Mouse (Mus musculus): ENCODE measurements around the gene Zfhx3. TPM values are rescaled to one million over a fixed set of nuclear protein-coding genes. Genes with fewer than 3 reads are reported as not detected.

Zfhx3 gene
- polyA plus RNA-seq, 1 experiment from 2014 or later, result 32.2 TPM

DNA sequence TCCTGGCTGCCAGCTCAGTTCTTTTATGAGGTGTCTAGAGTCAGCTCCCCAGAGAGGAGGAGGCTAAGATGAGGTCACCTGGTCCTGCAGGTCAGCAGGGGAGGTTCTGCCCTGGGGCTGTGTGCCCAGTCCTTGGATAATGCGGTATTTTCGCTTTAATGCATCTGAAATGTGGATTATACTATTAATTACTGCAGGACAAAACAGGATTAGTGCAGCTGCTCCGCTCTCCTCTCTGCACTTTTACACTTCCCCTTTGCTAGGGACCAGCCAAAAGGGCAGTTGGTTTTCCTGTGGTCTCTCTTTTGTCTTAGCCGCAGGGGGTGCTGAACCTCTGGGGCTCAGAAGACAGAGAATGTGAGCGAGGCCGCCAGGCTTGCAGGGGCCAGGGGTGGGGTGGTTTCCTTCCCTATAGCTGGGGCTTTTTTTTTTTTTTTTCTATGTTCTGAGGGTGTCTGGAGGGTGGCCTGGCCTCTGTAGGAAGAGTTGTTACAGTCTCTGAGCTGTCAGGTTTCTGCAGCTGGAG lies 806.5 kb downstream of the Zfhx3 start:
- Histone ChIP-seq H3K27me3 (ENCODE audit: control insufficient read depth, insufficient read depth, low read length) (no peaks in the 10 kb centered on the region), H3K9ac (replicated peaks; ENCODE audit: low read depth, low read length) (no peak overlapping the region), H3K4me3 (ENCODE audit: low read depth, low read length) (no peak overlapping the region), H3K4me2 (ENCODE audit: low read depth, low read length) (no peak overlapping the region; the same call in 1 of the 2 replicates), H3K27ac (ENCODE audit: low read depth, low read length) (no peak overlapping the region), H3K9me3 (ENCODE audit: control insufficient read depth, low read length) (no peaks in the 10 kb centered on the region), H3K36me3 (ENCODE audit: control insufficient read depth, insufficient read depth, low read length) (no peaks in the 10 kb centered on the region), H3K4me1 (ENCODE audit: control insufficient read depth, insufficient read depth, low read length) (0 out of 2 replicates have a peak, but pooled peaks cover 12% of the 10 kb centered on the region)
- 6% methylated on average over 6 of the region's 6 CpGs for WGBS
- ATAC-seq (ENCODE audit: low read depth), result no peak

DNA sequence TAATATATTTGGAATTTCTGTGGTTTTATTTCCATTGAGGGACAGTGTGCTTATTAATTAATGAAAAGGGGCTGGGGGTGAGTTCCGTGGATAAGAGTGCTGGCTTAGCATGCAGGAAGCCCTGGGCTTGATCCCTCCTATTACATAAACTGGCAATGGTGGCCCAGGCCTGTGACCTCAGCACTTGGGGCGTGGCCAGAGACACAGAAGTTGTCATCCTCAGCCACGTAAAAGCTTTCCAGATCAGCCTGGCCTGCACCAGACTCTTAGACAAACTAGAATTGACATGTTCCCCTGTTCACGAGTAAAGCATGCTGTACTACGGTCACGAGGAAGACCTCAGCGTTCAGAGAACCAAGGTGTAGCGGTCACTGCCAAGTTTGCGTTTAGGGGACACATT lies 808.4 kb downstream of the Zfhx3 start:
- H3K4me3 ChIP-seq (ENCODE audit: low read depth, low read length), result no peak overlapping the region
- no peak for ATAC-seq (ENCODE audit: low read depth)
- 91% methylated on average over 9 of the region's 9 CpGs for WGBS
- no peaks in the 10 kb centered on the region for H3K9me3 ChIP-seq (ENCODE audit: control insufficient read depth, low read length)
- H3K27me3 ChIP-seq (ENCODE audit: control insufficient read depth, insufficient read depth, low read length), result no peaks in the 10 kb centered on the region
- H3K27ac ChIP-seq (ENCODE audit: low read depth, low read length), result no peak overlapping the region
- H3K9ac ChIP-seq (replicated peaks; ENCODE audit: low read depth, low read length), result no peak overlapping the region
- H3K4me1 ChIP-seq (ENCODE audit: control insufficient read depth, insufficient read depth, low read length), result 0 out of 2 replicates have a peak, but pooled peaks cover 17% of the 10 kb centered on the region
- no peaks in the 10 kb centered on the region for H3K36me3 ChIP-seq (ENCODE audit: control insufficient read depth, insufficient read depth, low read length)
- H3K4me2 ChIP-seq (ENCODE audit: low read depth, low read length), result no peak overlapping the region

DNA sequence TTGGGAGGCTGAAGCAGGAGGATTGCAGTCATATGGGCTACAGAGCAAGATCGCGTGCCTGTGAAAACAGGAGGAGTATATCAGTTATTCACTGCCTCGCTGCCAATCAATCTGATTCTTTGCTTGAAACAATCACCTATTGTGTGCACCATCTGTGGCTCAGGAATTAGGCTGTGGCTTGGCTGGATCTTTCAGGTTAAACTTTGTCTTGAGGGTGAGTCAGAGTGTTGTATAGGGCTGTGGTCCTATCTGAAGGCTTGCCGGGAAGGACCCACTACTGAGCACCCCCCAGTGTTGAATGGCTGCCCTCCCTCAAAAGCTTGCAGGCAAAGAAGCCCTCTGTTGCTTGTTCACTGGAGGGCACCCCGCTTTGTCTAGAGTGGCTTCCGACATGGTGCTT lies 812.1 kb downstream of the Zfhx3 start:
- ATAC-seq (ENCODE audit: low read depth), result no peak
- Histone ChIP-seq H3K9ac (replicated peaks; ENCODE audit: low read depth, low read length) (no peak overlapping the region), H3K4me3 (ENCODE audit: low read depth, low read length) (no peak overlapping the region), H3K27me3 (ENCODE audit: control insufficient read depth, insufficient read depth, low read length) (no peaks in the 10 kb centered on the region), H3K9me3 (ENCODE audit: control insufficient read depth, low read length) (no peaks in the 10 kb centered on the region), H3K4me2 (ENCODE audit: low read depth, low read length) (no peak overlapping the region), H3K4me1 (ENCODE audit: control insufficient read depth, insufficient read depth, low read length) (0 out of 2 replicates have a peak, but pooled peaks cover 11% of the 10 kb centered on the region), H3K36me3 (ENCODE audit: control insufficient read depth, insufficient read depth, low read length) (no peaks in the 10 kb centered on the region), H3K27ac (ENCODE audit: low read depth, low read length) (no peak overlapping the region)
- WGBS, result 71% methylated on average over 6 of the region's 6 CpGs

DNA sequence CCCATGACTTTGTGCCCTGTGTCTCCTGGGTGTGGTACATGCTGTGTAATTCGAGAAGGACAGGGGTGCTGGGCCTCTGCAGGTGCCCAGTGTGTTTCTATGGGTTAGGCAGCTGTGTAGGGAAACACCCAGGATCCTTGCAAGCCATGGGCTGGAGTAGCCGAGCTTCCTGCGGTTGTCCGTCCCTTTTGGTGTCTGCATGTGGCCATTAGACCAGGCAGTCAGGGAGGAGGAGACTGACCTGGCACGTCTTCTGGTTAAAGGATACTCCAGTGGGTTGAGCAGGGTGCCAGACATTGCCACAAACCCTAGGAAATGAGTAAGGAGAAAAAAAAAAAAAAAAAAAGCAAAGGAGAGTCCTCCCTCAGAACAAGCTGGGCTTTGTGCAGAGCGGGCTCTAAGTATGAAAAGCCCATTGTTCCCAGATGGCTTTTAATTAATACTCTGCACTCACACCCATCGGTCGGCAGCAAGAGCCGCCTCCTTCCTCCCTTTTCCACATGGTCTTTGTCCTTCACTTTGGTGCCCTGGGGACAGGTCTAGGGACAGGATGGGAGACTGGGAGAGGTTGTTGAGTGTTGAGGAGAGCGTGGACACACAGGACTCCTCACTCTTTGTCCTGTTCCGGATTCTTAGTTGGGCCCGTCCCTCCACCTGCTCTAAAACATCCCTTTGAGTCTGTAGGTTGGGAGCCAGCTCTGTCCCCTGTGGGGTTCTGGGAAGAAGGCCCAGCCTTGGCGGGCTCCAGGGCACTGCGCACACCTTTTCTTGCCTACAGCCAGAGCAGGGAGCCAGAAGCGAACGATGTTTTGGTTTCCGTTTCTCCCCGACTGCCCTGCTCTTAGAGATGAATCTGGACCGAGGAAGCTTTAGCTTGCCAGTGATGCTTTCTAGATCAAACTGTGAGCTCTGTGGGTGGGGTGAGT lies 813.2 kb downstream of the Zfhx3 start:
- Histone ChIP-seq H3K4me2 (ENCODE audit: low read depth, low read length) (no peak overlapping the region; the same call in 1 of the 2 replicates), H3K9ac (replicated peaks; ENCODE audit: low read depth, low read length) (no peak overlapping the region), H3K27me3 (ENCODE audit: control insufficient read depth, insufficient read depth, low read length) (no peaks in the 10 kb centered on the region), H3K36me3 (ENCODE audit: control insufficient read depth, insufficient read depth, low read length) (no peaks in the 10 kb centered on the region), H3K27ac (ENCODE audit: low read depth, low read length) (no peak overlapping the region), H3K4me1 (ENCODE audit: control insufficient read depth, insufficient read depth, low read length) (0 out of 2 replicates have a peak, but pooled peaks cover 9% of the 10 kb centered on the region), H3K4me3 (ENCODE audit: low read depth, low read length) (no peak overlapping the region), H3K9me3 (ENCODE audit: control insufficient read depth, low read length) (no peaks in the 10 kb centered on the region)
- no peak for ATAC-seq (ENCODE audit: low read depth)
- WGBS, result 51% methylated on average over 19 of the region's 19 CpGs

DNA sequence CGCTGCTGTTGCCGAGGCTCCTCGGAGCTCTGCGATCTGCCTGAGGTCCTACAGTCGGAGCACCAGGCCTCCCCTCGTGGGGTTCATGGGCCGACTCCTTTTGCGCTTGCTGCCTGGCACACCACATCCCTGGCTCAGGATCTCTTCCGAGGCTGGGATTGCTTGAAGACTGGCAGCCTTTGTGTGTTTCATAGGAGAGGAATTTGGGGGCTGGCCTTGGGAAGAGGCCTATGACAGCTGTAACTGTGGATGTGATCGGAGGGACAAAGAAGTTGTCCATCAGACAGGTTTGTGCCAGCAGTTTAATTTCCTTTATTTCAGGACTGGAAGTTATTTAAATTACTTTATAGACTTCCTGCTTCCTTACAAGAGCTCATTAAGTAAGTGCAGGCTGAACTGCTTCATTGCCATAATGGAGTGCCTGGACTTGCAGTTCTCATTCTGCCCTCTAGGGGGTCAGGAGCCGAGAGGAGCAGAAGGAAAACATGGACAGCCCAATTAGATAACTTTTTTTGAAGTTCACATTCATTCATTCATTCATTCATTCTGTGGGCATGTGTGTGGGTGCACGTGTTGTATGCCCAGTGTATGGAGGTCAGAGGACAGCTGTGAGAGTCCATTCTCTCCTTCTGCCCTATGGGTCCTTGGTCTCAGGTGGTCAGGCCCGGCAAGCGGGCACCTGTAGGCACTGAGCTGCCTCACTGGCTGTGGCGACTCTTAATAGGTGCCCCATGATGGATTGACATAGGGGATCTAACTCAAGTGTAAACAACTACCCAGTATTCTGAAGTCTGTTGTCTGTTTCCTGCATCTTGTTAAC lies 817.3 kb downstream of the Zfhx3 start:
- no peaks in the 10 kb centered on the region for H3K9me3 ChIP-seq (ENCODE audit: control insufficient read depth, low read length)
- peak overlapping the region; percentile 57; the same call in 1 of the 2 replicates for H3K27ac ChIP-seq (ENCODE audit: low read depth, low read length)
- H3K27me3 ChIP-seq (ENCODE audit: control insufficient read depth, insufficient read depth, low read length), result no peaks in the 10 kb centered on the region
- ATAC-seq (ENCODE audit: low read depth), result no peak
- no peaks in the 10 kb centered on the region for H3K36me3 ChIP-seq (ENCODE audit: control insufficient read depth, insufficient read depth, low read length)
- no peak overlapping the region for H3K4me3 ChIP-seq (ENCODE audit: low read depth, low read length)
- H3K9ac ChIP-seq (replicated peaks; ENCODE audit: low read depth, low read length), result no peak overlapping the region
- WGBS, result 41% methylated on average over 15 of the region's 15 CpGs
- H3K4me2 ChIP-seq (ENCODE audit: low read depth, low read length), result no peak overlapping the region
- peaks cover 14% of the 10 kb centered on the region for H3K4me1 ChIP-seq (ENCODE audit: control insufficient read depth, insufficient read depth, low read length)

DNA sequence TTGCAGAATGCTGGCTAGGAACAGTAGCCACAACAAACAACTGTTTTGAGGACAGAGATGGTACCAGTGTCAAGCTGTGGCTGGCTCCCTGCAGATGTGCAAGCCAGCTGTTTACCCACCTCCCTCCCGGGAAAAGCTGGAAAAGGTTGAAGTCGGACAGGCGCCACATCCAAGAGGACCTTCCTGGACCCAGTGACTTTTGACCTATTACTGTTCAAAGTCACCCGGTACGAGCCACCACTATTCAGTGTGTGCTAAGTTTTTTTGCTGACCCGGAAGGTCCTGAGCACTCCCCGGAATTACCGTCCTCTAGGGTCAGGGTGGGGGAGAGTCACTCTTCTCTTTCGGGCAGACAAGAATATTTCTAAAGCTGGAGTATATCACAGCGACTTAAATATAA lies 818.3 kb downstream of the Zfhx3 start:
- H3K27ac ChIP-seq (ENCODE audit: low read depth, low read length), result no peak overlapping the region
- H3K4me3 ChIP-seq (ENCODE audit: low read depth, low read length), result no peak overlapping the region
- H3K4me1 ChIP-seq (ENCODE audit: control insufficient read depth, insufficient read depth, low read length), result peaks cover 10% of the 10 kb centered on the region
- H3K4me2 ChIP-seq (ENCODE audit: low read depth, low read length), result no peak overlapping the region
- no peaks in the 10 kb centered on the region for H3K36me3 ChIP-seq (ENCODE audit: control insufficient read depth, insufficient read depth, low read length)
- H3K27me3 ChIP-seq (ENCODE audit: control insufficient read depth, insufficient read depth, low read length), result no peaks in the 10 kb centered on the region
- H3K9me3 ChIP-seq (ENCODE audit: control insufficient read depth, low read length), result no peaks in the 10 kb centered on the region
- 78% methylated on average over 10 of the region's 10 CpGs for WGBS
- ATAC-seq (ENCODE audit: low read depth), result no peak
- H3K9ac ChIP-seq (replicated peaks; ENCODE audit: low read depth, low read length), result no peak overlapping the region

DNA sequence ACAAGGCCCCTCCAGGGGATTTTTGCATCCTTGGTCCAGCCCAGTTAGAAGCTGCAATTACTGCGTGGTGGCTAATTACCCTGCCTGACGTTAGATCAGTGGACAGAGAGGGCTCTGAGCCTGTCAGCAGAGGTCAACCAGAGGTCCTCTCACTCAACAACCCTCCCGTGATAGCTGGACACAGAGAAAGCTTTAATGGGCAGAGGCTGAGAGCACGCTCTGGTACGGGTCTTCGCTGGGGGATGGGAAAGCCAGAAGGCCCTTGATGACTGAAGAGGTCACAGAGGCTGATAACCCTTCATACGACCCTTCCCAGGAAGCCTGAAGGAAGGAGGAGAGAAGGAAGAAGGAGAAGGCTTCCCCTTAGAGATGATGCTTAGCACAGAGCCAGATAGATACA lies 820.1 kb downstream of the Zfhx3 start:
- no peak overlapping the region for H3K4me2 ChIP-seq (ENCODE audit: low read depth, low read length)
- H3K27me3 ChIP-seq (ENCODE audit: control insufficient read depth, insufficient read depth, low read length), result no peaks in the 10 kb centered on the region
- H3K36me3 ChIP-seq (ENCODE audit: control insufficient read depth, insufficient read depth, low read length), result no peaks in the 10 kb centered on the region
- H3K9ac ChIP-seq (replicated peaks; ENCODE audit: low read depth, low read length), result no peak overlapping the region
- no peak overlapping the region for H3K4me3 ChIP-seq (ENCODE audit: low read depth, low read length)
- no peak overlapping the region for H3K27ac ChIP-seq (ENCODE audit: low read depth, low read length)
- whole genome bisulfite sequencing, result 18% methylated on average over 7 of the region's 7 CpGs
- ATAC-seq (ENCODE audit: low read depth), result no peak
- H3K9me3 ChIP-seq (ENCODE audit: control insufficient read depth, low read length), result no peaks in the 10 kb centered on the region
- peaks cover 5% of the 10 kb centered on the region for H3K4me1 ChIP-seq (ENCODE audit: control insufficient read depth, insufficient read depth, low read length)

DNA sequence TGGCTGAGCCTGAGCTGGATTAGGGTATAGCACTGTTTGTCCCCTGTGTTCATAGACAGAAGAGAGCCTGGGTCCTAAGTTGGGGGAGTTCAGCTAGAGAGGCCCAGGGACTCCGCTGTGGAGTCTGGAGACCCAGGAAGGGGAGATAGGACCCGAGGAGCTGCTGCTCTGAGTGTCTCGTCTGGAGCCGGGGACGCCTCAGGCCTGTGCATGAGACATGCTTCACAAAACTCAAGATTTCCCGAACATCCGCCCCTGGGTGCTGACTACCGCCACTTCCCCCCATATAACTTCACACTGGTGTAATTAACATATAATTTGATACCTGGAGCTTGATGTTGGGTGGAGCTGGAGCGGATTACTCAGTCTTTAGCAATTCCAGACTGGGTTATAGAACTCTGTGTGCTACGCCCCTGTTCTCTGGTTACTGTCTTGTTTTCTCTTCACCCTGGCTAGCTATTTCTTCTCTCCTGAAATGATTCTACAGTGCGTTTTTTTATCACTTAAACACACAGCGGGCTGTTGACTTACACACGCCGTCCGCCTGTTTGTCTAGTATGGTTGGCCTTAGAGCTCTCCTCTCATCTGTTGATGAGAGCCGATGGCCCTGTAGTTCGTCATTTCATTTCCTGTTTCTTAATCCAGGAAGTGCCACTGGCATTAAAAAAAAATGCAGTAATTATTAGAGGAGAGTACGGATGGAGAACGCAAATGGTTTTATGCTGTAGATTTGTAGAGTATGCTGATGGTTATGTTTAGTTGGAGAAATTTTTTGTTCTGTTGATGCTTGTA lies 822.2 kb downstream of the Zfhx3 start:
- no peaks in the 10 kb centered on the region for H3K27me3 ChIP-seq (ENCODE audit: control insufficient read depth, insufficient read depth, low read length)
- 79% methylated on average over 19 of the region's 19 CpGs for WGBS
- peaks cover 5% of the 10 kb centered on the region for H3K4me1 ChIP-seq (ENCODE audit: control insufficient read depth, insufficient read depth, low read length)
- H3K27ac ChIP-seq (ENCODE audit: low read depth, low read length), result no peak overlapping the region
- no peak overlapping the region for H3K4me3 ChIP-seq (ENCODE audit: low read depth, low read length)
- ATAC-seq (ENCODE audit: low read depth), result no peak
- no peaks in the 10 kb centered on the region for H3K36me3 ChIP-seq (ENCODE audit: control insufficient read depth, insufficient read depth, low read length)
- no peak overlapping the region for H3K9ac ChIP-seq (replicated peaks; ENCODE audit: low read depth, low read length)
- no peak overlapping the region for H3K4me2 ChIP-seq (ENCODE audit: low read depth, low read length)
- H3K9me3 ChIP-seq (ENCODE audit: control insufficient read depth, low read length), result no peaks in the 10 kb centered on the region

All from neural tube, embryonic 14.5 days (tissue).